Mouse (Mus musculus) cortical plate, adult 2 months (tissue): ENCODE results near the gene Eef1a2. TPM values are rescaled to one million over a fixed set of nuclear protein-coding genes. Genes with fewer than 3 reads are reported as not detected.

ENCODE experiments used
- H3K27ac ChIP-seq: fragments of 200-500 bp; 2 replicates; pipeline ENCODE4 v1.5.1; 2012; ENCODE audit warnings: low read length, control low read depth, inconsistent platforms; ENCODE audit not compliant: insufficient read depth
- H3K4me1 ChIP-seq: fragments of 200-500 bp; 2 replicates; pipeline ENCODE4 v1.6.1; 2011; ENCODE audit warnings: low read length; ENCODE audit not compliant: control insufficient read depth, insufficient read depth
- H3K4me3 ChIP-seq: fragments of 200-500 bp; 2 replicates; pipeline ENCODE4 v1.5.1; 2011; ENCODE audit warnings: mild to moderate bottlenecking, low read length, control low read depth; ENCODE audit not compliant: insufficient read depth
- CTCF ChIP-seq: fragments of 200-500 bp; IDR thresholded peaks from 2 replicates; pipeline ENCODE4 v1.5.1; 2011; ENCODE audit warnings: mild to moderate bottlenecking, control low read depth, low read length; ENCODE audit not compliant: insufficient read depth; ENCODE audit errors: extremely low read depth
- POLR2A ChIP-seq: fragments of 200-500 bp; IDR thresholded peaks from 2 replicates; pipeline ENCODE4 v1.6.1; 2011; ENCODE audit warnings: mild to moderate bottlenecking, low read length, control low read depth; ENCODE audit not compliant: insufficient read depth; ENCODE audit errors: extremely low read depth
- polyA plus RNA-seq: library from polyadenylated mRNA; depleted of rRNA; stranded (reverse); fragments of >200 nt; gene quantifications from 2 replicates; pipeline ENCODE4 v1.2.3, GENCODE M21; 2012; rRNA removed

The Eef1a2 gene
- polyA plus RNA-seq, 1 experiment: 1,125 TPM

DNA sequence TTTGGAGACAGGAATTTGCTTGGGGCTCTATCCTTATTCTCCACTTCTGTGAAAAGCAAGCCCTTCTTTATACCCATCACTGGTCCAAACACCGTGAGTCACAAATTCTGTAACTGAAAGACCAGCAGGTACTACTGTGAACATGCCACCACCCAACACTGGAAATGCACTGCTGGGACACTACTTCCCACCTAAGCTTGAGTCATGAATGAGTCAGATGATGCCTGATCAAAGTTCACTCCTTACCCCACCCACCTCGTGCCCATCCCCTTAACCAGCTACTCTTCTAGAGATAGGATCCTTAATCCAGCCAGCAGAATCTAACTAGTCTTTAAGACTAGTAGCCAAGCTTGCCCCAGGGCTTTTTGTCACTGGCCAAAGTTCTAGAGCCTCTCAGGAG, 56.7 kb downstream of the Eef1a2 start:
- TF ChIP-seq CTCF (no peak), POLR2A (no peak)

More for the DNA sequence above, 56.7 kb downstream of the Eef1a2 start:
- Histone ChIP-seq H3K4me1 (0 out of 2 replicates have a peak, but pooled peaks cover 3% of the 10 kb centered on the region), H3K27ac (no peak overlapping the region), H3K4me3 (no peak overlapping the region)

Other genes with a start within 250 kb of the Eef1a2 start
- gene Ythdf1, start 236.1 kb downstream of the Eef1a2 start, polyA plus RNA-seq: 45.2 and 49.1 TPM in 2 replicates
- 0.23 and 0.32 TPM in 2 replicates for gene Birc7, start 228.0 kb downstream of the Eef1a2 start, polyA plus RNA-seq
- gene Nkain4, start 202.3 kb downstream of the Eef1a2 start, polyA plus RNA-seq: 89.8 and 99.6 TPM in 2 replicates
- gene Arfgap1, start 189.8 kb downstream of the Eef1a2 start, polyA plus RNA-seq: 146 and 163 TPM in 2 replicates
- gene Col20a1, start 170.5 kb downstream of the Eef1a2 start, polyA plus RNA-seq: 2.8 and 3.1 TPM in 2 replicates
- gene Chrna4, start 113.5 kb downstream of the Eef1a2 start, polyA plus RNA-seq: 17.6 and 17.7 TPM in 2 replicates
- gene Kcnq2, start 21.7 kb downstream of the Eef1a2 start, polyA plus RNA-seq: 171 and 180 TPM in 2 replicates
- gene Ppdpf, start 30.2 kb upstream of the Eef1a2 start, polyA plus RNA-seq: 115 and 128 TPM in 2 replicates
- gene Ptk6, start 45.8 kb upstream of the Eef1a2 start, polyA plus RNA-seq: 0.04 and 0.10 TPM in 2 replicates
- gene Srms, start 56.2 kb upstream of the Eef1a2 start, polyA plus RNA-seq: 0.50 and 0.53 TPM in 2 replicates
- gene Fndc11, start 63.0 kb upstream of the Eef1a2 start, polyA plus RNA-seq: 0.13 TPM in 1 of 2 replicates, not detected in the other
- 3.4 TPM in 2 replicates for gene Helz2, start 85.0 kb upstream of the Eef1a2 start, polyA plus RNA-seq
- 22.8 and 23.4 TPM in 2 replicates for gene Gmeb2, start 131.0 kb upstream of the Eef1a2 start, polyA plus RNA-seq
- 777 and 783 TPM in 2 replicates for gene Stmn3, start 157.5 kb upstream of the Eef1a2 start, polyA plus RNA-seq
- 55.5 and 62.0 TPM in 2 replicates for gene Rtel1, start 162.7 kb upstream of the Eef1a2 start, polyA plus RNA-seq
- gene Zgpat, start 207.9 kb upstream of the Eef1a2 start, polyA plus RNA-seq: 89.3 and 99.8 TPM in 2 replicates
- 70.9 and 72.7 TPM in 2 replicates for gene Arfrp1, start 208.4 kb upstream of the Eef1a2 start, polyA plus RNA-seq
- 66.5 and 71.4 TPM in 2 replicates for gene Lime1, start 223.1 kb upstream of the Eef1a2 start, polyA plus RNA-seq